In the genomic region with DNA sequence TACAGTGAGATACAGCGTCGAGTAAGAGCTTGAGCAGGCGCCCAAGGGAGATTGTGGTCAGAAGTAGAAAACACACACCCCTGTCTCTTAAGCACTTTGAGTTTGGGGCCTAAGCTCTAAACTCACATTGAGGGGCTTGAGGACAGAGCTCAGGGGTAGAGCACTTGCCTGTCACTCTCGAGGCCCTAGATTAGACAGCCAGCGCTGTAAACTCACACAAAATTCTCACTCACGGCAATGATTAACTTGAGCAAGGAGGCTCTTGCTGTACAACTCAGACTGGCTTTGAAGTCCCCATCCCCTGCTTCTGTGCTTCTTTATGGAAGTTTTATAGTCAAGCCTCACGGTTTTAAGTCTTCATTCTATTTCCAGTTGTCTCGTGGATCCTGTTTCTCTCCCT, we compare ENCODE assay signal across 9 mouse cellular contexts.
"Had no signal": no experiment of that assay in that cellular context is flagged by ENCODE, and none has a peak within 500 bp of the region (broad histone marks: within the 10 kb centered on the region; RNA-seq: fewer than 3 reads in every experiment).

No protein-coding gene starts in this region.

- H3K4me2 ChIP-seq: limb, embryonic 12.5 days; midbrain, embryonic 13.5 days had no signal

- H3K36me3 ChIP-seq: limb, embryonic 12.5 days; midbrain, embryonic 13.5 days had no signal

- H3K27ac ChIP-seq: kidney, postnatal 0 days; layer of hippocampus, adult 2 months; limb, embryonic 12.5 days; midbrain, embryonic 13.5 days had no signal

- DNase-seq: lung, postnatal 36 days; right cerebral cortex, postnatal 14 days; thymus, postnatal 36 days had no signal

- H3K4me3 ChIP-seq: layer of hippocampus, adult 2 months; limb, embryonic 12.5 days; midbrain, embryonic 13.5 days had no signal

- ATAC-seq: inflammation-experienced regulatory T-cells, adult 6 months; lung, postnatal 0 days; midbrain, embryonic 13.5 days had no signal

- H3K9ac ChIP-seq: limb, embryonic 12.5 days; midbrain, embryonic 13.5 days had no signal

- H3K27me3 ChIP-seq: limb, embryonic 12.5 days had no signal
